Mouse (Mus musculus): ENCODE data around the gene Naa50.

The Naa50 gene

GRCm38 (mm10) chr16:44138377-44138978 is 1.2 kb upstream of the Naa50 start:
- in situ Hi-C loops (cut with MboI; ENCODE audit: low pct_unique_long_range_greater_than_20kb in 1 of 2, low sequenced_read_pairs in 2 of 2, unreplicated experiment in 1 of 2): no loop called here

DNA sequence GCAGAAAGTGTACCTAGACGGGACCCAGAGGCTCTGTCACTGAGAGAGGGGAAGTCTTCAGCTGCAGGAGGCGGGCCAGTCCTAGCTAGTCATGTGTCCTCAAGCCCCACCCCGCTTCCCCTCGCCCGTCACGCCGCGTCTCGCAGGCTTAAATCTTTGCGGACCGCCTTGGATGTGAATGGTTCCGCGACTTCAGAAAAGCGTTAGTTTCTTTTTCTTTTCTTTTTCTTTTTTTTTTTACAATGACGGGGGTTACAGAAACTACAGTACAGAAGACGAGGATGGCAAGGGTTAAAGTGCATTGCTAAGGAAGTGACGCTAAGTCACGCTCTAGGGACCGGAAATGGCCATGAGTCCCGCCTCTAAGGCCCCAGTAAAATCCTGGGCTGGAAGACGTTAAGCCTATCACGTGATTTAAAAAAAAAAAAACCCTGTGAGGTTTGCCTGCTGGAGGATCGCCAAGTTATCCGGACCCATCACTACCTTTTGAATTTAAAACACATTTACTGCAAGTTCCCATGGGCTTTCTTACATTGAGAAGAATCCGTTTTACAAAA is 573 bp upstream of the Naa50 start:
- in situ Hi-C loops (cut with MboI; ENCODE audit: low pct_unique_long_range_greater_than_20kb in 1 of 2, low sequenced_read_pairs in 2 of 2, unreplicated experiment in 1 of 2): no loop called here

- in situ Hi-C loops (cut with MboI; ENCODE audit: low pct_unique_long_range_greater_than_20kb in 1 of 2, low sequenced_read_pairs in 2 of 2, unreplicated experiment in 1 of 2): no loop called here
These were observed 657 bp downstream of the Naa50 start for GRCm38 (mm10) chr16:44140186-44140787.

GRCm38 (mm10) chr16:44141483-44141882 is 1.9 kb downstream of the Naa50 start:
- in situ Hi-C loops (cut with MboI; ENCODE audit: low pct_unique_long_range_greater_than_20kb in 1 of 2, low sequenced_read_pairs in 2 of 2, unreplicated experiment in 1 of 2): no loop called here

DNA sequence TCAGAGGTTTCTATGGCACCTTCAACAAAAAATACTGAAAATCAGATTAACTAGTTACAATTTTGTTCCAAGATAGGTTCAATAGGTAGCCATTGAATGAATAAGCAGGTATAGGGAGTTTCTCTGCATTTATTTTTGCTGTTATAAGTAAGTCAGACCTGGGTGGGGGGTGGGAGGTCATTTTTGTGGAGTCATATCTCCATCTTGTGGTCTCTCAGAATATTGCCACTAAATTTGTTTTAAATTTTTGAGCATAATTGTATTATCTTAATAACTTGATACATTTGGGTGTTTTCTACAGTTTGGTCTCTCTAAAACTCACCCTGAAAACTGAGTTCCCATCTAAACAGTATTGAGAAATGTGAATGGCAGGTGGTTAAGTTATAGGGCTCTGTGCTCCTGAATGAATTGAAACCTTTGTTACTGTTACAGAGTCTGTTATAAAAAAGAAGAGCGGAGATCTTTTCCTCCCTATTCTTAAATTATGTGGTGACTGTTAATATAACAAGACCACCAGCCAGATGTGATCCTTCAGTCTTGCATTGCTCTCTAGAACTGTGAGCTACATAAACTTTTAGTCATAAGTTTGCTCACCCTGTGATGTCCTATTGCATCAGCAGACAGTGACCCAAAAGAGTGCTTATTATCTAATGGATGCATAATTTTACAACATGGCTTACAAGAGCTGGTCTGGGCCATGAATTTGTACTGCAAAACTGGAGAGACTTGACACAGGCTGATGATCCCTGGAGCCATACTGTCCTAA is 9.6 kb downstream of the Naa50 start:
- in situ Hi-C loops (cut with MboI; ENCODE audit: low pct_unique_long_range_greater_than_20kb in 1 of 2, low sequenced_read_pairs in 2 of 2, unreplicated experiment in 1 of 2): no loop called here

DNA sequence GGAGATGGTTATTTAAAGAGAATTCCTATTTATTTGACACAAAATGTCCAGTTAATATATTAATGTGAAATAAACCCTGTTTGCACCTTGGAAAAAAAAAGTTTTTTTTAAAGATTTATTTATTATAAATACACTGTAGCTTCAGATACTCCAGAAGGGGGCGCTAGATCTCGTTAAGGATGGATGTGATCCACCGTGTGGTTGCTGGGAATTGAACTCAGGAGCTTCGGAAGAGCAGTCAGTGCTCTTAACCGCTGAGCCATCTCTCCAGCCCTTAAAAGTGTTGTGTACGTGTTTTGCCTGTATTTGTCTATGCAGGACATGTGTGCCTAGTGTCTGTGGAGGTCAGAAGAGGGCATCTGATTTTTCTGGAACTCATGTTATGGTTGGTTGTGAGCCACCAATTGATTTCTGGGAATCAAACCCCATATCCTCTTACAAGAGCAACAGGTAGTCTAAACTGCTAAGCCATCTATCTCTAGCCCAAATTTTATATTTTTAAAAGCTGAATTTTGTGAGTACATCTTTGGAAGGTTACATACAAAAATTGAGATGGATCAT is 14.9 kb downstream of the Naa50 start:
- in situ Hi-C loops (cut with MboI; ENCODE audit: low pct_unique_long_range_greater_than_20kb in 1 of 2, low sequenced_read_pairs in 2 of 2, unreplicated experiment in 1 of 2): no loop called here

GRCm38 (mm10) chr16:44159325-44159724 is 19.7 kb downstream of the Naa50 start:
- in situ Hi-C loops (cut with MboI; ENCODE audit: low pct_unique_long_range_greater_than_20kb in 1 of 2, low sequenced_read_pairs in 2 of 2, unreplicated experiment in 1 of 2): no loop called here

GRCm38 (mm10) chr16:44163831-44164230 is 24.2 kb downstream of the Naa50 start:
- in situ Hi-C loops (cut with MboI; ENCODE audit: low pct_unique_long_range_greater_than_20kb in 1 of 2, low sequenced_read_pairs in 2 of 2, unreplicated experiment in 1 of 2): no loop called here

DNA sequence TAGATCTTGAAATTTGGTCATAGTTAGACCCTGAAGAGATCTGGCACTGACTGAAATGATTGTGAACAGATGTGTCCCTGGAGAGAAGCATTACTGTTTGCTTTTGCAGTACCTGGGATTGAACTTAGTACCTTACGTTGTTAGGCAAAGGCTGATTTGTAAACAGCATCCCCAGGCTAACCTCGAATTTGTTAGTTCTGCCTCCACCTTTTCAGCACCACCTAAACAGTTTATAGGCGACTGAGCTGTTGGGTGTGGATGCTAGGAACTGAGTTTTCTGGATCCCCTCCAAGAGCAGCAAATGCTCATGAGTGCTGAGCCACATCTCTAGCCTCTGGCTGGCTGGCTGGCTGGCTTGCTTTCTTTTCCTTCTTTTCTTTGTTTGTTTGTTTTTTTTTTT is 25.6 kb downstream of the Naa50 start:
- in situ Hi-C loops (cut with MboI; ENCODE audit: low pct_unique_long_range_greater_than_20kb in 1 of 2, low sequenced_read_pairs in 2 of 2, unreplicated experiment in 1 of 2): no loop called here

DNA sequence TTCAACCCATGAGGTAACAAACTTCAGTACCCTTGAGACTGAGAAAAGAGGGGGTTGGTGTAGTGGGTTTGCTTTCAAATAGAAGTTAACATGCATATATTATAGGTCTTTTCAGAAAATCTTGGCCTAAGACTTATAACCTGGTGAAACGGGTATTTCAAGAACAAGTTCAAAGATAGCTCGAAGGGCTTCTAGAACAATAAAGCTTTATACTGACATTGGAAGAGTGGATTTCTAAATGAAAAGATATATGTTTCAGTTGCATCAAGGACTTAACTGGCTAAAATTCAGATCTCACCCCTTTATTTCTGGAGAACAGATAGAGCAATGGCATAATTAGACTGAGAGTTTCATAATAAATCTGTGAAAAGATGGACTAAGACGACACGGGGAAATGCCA is 29.4 kb downstream of the Naa50 start:
- in situ Hi-C loops (cut with MboI; ENCODE audit: low pct_unique_long_range_greater_than_20kb in 1 of 2, low sequenced_read_pairs in 2 of 2, unreplicated experiment in 1 of 2): no loop called here

GRCm38 (mm10) chr16:44172297-44173154 is 32.9 kb downstream of the Naa50 start:
- in situ Hi-C loops (cut with MboI; ENCODE audit: low pct_unique_long_range_greater_than_20kb in 1 of 2, low sequenced_read_pairs in 2 of 2, unreplicated experiment in 1 of 2): no loop called here

GRCm38 (mm10) chr16:44173155-44173941 is 33.7 kb downstream of the Naa50 start, which contains the start of gene Usf3:
Gene Usf3 (plus strand): TSS chr16:44173246.
- in situ Hi-C loops (cut with MboI; ENCODE audit: low pct_unique_long_range_greater_than_20kb in 1 of 2, low sequenced_read_pairs in 2 of 2, unreplicated experiment in 1 of 2): no loop called here

- in situ Hi-C loops (cut with MboI; ENCODE audit: low pct_unique_long_range_greater_than_20kb in 1 of 2, low sequenced_read_pairs in 2 of 2, unreplicated experiment in 1 of 2): no loop called here
These were observed 34.4 kb downstream of the Naa50 start for GRCm38 (mm10) chr16:44173966-44174530.

DNA sequence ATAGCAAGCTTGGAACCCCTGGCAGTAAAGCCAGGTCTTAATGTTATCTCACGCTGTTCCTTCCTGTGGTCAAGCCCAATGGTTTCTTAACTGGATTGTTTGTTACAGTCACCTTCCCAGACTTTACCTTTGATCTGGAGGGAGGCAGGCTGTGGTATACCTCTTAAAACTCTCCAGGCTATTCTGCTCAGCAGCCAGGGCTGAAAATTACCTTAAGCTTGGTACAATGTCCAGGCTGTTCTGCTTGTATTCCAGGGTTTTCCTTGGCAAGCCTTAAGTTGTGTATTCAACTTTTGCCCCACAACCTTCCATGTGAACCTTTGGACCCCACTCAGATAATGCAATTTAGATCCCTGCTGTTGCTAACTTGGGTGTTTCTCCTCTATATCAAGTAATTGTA is 35.4 kb downstream of the Naa50 start:
- in situ Hi-C loops (cut with MboI; ENCODE audit: low pct_unique_long_range_greater_than_20kb in 1 of 2, low sequenced_read_pairs in 2 of 2, unreplicated experiment in 1 of 2): no loop called here

GRCm38 (mm10) chr16:44176511-44176910 is 36.9 kb downstream of the Naa50 start:
- in situ Hi-C loops (cut with MboI; ENCODE audit: low pct_unique_long_range_greater_than_20kb in 1 of 2, low sequenced_read_pairs in 2 of 2, unreplicated experiment in 1 of 2): no loop called here

DNA sequence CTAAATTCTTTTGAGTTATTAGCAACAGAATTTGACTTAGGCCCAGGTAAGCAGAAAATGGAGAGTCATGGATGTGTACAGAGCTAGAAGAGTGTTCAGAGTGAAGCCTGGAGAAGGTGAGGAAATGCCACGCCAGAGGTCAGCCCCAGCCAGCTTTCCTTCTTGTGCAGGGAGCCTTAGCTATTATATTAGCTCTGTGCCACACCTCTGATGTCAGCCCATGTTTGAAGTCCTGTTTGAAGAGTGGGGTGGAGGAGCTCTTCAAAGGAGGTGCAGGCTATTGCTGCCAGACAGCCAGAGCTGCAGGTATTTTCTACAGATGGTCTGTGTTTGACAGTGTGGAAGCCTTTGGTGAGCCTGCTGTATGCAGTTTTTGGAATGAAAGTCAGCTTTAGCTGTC is 38.9 kb downstream of the Naa50 start:
- in situ Hi-C loops (cut with MboI; ENCODE audit: low pct_unique_long_range_greater_than_20kb in 1 of 2, low sequenced_read_pairs in 2 of 2, unreplicated experiment in 1 of 2): no loop called here

DNA sequence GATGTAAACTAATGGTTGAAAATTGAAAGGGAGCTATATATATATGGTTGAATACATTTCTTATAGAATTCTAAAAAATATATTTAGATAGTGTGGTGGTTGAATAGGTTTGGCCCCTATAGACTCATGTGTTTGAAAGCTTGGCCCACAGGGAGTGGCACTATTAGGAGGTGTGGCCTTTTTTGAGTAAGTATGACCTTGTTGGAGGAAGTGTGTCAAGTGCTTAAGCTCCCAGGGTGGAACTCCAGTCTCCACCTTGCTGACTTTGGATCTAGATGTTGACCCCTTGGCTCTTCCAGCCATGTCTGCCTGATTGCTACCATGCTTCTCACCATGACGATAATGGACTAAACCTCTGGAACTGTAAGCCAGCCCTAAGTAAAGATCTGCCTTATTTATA is 43.0 kb downstream of the Naa50 start:
- in situ Hi-C loops (cut with MboI; ENCODE audit: low pct_unique_long_range_greater_than_20kb in 1 of 2, low sequenced_read_pairs in 2 of 2, unreplicated experiment in 1 of 2): no loop called here
